Mouse (Mus musculus): ENCODE data around the gene Foxn3. TPM values are rescaled to one million over a fixed set of nuclear protein-coding genes. Genes with fewer than 3 reads are reported as not detected.

The Foxn3 gene
- polyA plus RNA-seq, 1 experiment from 2014 or later, result 23.5 TPM

DNA sequence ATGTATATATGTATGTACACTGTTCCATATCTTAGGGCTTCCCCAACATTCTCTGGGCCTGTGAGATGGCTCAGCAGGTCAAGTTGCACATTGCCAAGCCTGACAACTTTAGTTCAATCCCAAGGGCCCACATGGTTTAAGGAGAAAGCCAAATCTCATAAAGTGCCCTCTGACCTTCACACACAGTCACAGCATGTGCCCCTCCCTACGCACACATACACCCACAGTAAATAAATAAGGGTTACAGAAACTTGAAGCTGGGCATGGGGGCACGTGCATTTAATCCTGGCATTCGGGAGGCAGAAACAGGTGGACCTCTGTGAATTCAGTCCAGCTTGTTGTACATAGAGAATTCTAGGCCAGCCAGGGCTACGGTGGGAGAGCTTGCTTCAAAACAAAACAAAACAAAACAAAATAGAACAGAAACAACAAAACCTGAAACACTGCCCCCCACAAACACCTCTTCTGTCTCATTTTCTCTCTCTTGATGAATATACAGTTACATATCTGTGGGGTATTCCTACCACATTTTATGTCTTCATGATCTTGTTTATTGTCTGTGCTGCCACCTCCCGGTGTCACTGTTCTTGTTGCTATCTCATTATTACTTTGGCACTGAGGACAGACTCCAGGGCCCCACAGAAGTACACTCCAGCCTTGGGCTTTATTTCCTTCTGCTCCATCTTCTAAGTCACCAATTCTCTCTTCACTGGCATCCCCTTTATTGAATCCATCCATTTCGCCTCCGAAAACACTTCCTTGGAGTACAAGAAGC, 19.8 kb downstream of the Foxn3 start:
- Histone ChIP-seq H3K36me3 (ENCODE audit: control insufficient read depth, insufficient read depth) (no peaks in the 10 kb centered on the region), H3K27me3 (ENCODE audit: control insufficient read depth, insufficient read depth, low read depth, low read length) (no peaks in the 10 kb centered on the region), H3K27ac (ENCODE audit: low read length) (no peak overlapping the region), H3K9ac (ENCODE audit: low read depth, low read length) (no peak overlapping the region), H3K9me3 (replicated peaks; ENCODE audit: control insufficient read depth, low read length) (no peaks in the 10 kb centered on the region), H3K4me2 (ENCODE audit: low read depth, low read length) (no peak overlapping the region), H3K4me3 (ENCODE audit: low read depth, low read length) (no peak overlapping the region), H3K4me1 (ENCODE audit: control insufficient read depth, low read depth, low read length) (no peaks in the 10 kb centered on the region; the same call in 1 of the 2 replicates)
- WGBS (ENCODE audit: insufficient replicate concordance), result 67% methylated on average over 7 of the region's 7 CpGs
- ATAC-seq (ENCODE audit: low read depth), result no peak

DNA sequence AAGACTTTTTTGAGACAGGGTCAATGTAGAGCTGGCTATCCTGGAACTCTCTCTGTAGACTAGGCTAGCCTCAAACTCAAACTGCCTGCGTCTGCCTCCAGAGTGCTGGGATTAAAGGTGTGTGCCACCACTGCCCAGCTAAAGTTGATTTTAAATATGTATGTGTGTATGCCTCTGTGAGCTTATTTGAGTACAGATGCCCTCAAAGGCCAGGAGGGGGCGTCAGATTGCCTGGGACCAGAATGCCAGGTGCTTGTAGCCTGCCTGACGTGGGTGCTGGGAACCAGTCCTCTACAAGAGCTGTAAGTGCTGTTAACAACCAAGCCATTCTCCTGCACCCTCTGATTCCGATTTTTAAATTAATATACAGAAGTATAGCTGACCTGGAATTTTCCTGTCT, 23.2 kb downstream of the Foxn3 start:
- ATAC-seq (ENCODE audit: low read depth), result no peak
- H3K9me3 ChIP-seq (replicated peaks; ENCODE audit: control insufficient read depth, low read length), result no peaks in the 10 kb centered on the region; the same call in 1 of the 2 replicates
- no peaks in the 10 kb centered on the region for H3K36me3 ChIP-seq (ENCODE audit: control insufficient read depth, insufficient read depth)
- H3K4me2 ChIP-seq (ENCODE audit: low read depth, low read length), result no peak overlapping the region
- H3K4me1 ChIP-seq (ENCODE audit: control insufficient read depth, low read depth, low read length), result no peaks in the 10 kb centered on the region; the same call in 1 of the 2 replicates
- no peaks in the 10 kb centered on the region for H3K27me3 ChIP-seq (ENCODE audit: control insufficient read depth, insufficient read depth, low read depth, low read length)
- no peak overlapping the region for H3K9ac ChIP-seq (ENCODE audit: low read depth, low read length)
- no peak overlapping the region for H3K27ac ChIP-seq (ENCODE audit: low read length)
- H3K4me3 ChIP-seq (ENCODE audit: low read depth, low read length), result no peak overlapping the region
- WGBS (ENCODE audit: insufficient replicate concordance), result 69% methylated on average over 4 of the region's 4 CpGs

DNA sequence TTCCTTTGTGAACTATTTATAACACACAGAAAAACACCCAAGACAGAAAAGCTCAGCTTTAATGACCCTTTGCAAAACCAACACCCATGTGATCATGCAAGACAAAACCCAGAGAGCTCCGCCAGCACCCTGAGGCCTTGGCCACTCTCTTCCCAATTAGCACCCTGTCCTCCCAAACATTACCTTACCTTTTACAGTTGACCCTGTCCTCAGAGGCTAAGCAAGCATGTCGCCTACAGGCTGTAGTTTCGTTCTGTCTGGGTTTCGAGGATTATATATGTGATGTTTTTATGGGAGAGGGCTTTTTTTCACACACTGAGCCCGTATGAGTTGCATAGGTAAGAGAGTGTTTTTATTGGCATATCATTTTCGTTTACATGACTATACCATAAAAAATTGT, 26.1 kb downstream of the Foxn3 start:
- Histone ChIP-seq H3K27ac (ENCODE audit: low read length) (no peak overlapping the region), H3K4me2 (ENCODE audit: low read depth, low read length) (no peak overlapping the region), H3K4me1 (ENCODE audit: control insufficient read depth, low read depth, low read length) (no peaks in the 10 kb centered on the region), H3K9me3 (replicated peaks; ENCODE audit: control insufficient read depth, low read length) (no peaks in the 10 kb centered on the region; the same call in 1 of the 2 replicates), H3K27me3 (ENCODE audit: control insufficient read depth, insufficient read depth, low read depth, low read length) (no peaks in the 10 kb centered on the region), H3K36me3 (ENCODE audit: control insufficient read depth, insufficient read depth) (no peaks in the 10 kb centered on the region), H3K9ac (ENCODE audit: low read depth, low read length) (no peak overlapping the region), H3K4me3 (ENCODE audit: low read depth, low read length) (no peak overlapping the region)
- WGBS (ENCODE audit: insufficient replicate concordance), result 73% methylated on average over 6 of the region's 6 CpGs
- ATAC-seq (ENCODE audit: low read depth), result no peak

DNA sequence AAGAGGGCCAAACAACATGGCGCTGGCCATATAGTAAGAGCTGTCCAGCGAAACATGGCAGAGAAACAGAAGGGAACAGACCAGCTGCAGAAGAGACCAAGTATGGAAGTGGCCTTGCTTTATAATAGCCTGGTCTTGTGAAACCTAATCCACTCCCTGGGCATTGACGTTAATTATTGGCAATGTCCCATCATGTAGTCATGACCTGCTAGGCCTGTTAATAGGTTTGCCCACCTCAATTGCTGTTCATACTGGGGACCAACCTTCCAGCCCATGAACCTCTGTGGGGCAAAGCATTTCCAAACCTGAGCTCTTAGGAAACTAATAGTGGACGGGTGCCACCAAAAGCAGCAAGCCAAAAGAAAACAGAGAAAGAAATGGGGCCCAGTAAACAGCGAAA, 27.0 kb downstream of the Foxn3 start:
- H3K4me2 ChIP-seq (ENCODE audit: low read depth, low read length), result no peak overlapping the region
- no peaks in the 10 kb centered on the region for H3K27me3 ChIP-seq (ENCODE audit: control insufficient read depth, insufficient read depth, low read depth, low read length)
- no peak for ATAC-seq (ENCODE audit: low read depth)
- no peak overlapping the region for H3K9ac ChIP-seq (ENCODE audit: low read depth, low read length)
- no peak overlapping the region for H3K4me3 ChIP-seq (ENCODE audit: low read depth, low read length)
- H3K36me3 ChIP-seq (ENCODE audit: control insufficient read depth, insufficient read depth), result no peaks in the 10 kb centered on the region
- no peaks in the 10 kb centered on the region for H3K4me1 ChIP-seq (ENCODE audit: control insufficient read depth, low read depth, low read length)
- 85% methylated on average over 5 of the region's 5 CpGs for WGBS (ENCODE audit: insufficient replicate concordance)
- no peak overlapping the region for H3K27ac ChIP-seq (ENCODE audit: low read length)
- no peaks in the 10 kb centered on the region; the same call in 1 of the 2 replicates for H3K9me3 ChIP-seq (replicated peaks; ENCODE audit: control insufficient read depth, low read length)

DNA sequence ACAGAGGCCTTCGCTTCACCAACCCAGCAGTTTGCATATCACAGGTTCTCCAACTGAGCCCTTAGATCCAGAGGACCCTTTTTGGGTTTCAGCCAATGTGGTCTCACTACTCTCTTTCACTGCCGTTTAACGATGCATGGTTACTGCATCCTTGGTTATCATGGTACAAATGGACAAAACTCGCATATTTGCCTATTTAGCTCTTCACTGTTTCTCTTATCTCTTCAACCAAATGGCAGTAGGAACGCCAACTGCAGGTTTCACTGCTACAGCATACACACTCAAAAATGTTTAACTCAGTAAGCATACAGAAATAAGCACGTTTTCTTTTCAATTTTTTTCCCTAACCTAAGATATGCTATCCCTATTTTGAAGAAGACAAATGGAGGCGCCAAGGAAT, 31.0 kb downstream of the Foxn3 start:
- Histone ChIP-seq H3K36me3 (ENCODE audit: control insufficient read depth, insufficient read depth) (no peaks in the 10 kb centered on the region), H3K4me2 (ENCODE audit: low read depth, low read length) (no peak overlapping the region), H3K4me1 (ENCODE audit: control insufficient read depth, low read depth, low read length) (no peaks in the 10 kb centered on the region), H3K9me3 (replicated peaks; ENCODE audit: control insufficient read depth, low read length) (no peaks in the 10 kb centered on the region; the same call in 1 of the 2 replicates), H3K27me3 (ENCODE audit: control insufficient read depth, insufficient read depth, low read depth, low read length) (no peaks in the 10 kb centered on the region), H3K4me3 (ENCODE audit: low read depth, low read length) (no peak overlapping the region), H3K27ac (ENCODE audit: low read length) (no peak overlapping the region), H3K9ac (ENCODE audit: low read depth, low read length) (no peak overlapping the region)
- 36% methylated on average over 7 of the region's 7 CpGs for WGBS (ENCODE audit: insufficient replicate concordance)
- no peak for ATAC-seq (ENCODE audit: low read depth)

DNA sequence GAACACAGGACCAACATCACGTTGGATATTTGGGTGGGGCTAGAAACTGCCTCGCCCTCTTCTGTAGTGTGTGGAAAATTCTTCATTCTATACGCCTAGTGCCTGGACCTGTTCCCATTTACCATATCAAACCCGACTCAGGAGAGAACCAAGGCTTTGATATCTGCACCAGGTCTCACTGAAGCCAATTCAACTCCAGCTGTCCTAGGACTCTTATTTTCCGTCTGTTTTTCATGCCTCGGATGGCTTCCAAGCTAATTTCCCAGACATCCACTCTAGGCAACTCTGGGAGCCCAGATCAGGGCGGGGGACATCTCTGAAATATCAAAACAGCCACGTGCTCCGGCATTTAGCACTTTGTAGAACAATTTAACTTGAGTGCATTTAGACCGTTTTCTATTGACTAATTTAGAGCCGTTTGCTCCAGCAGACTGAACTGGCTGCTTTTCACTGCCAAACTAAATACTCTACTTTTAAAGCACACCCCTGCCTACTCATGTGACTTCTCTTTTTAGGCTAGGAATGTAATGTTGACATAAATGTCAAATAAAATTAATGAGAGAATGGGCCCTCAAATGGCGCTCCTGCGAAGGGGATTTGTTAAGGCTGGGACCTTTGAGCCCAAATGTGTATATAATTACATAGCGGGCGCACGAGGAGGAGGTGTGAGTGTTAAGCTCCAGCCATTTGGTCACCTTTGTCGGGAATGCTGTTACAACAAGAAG, 33.5 kb downstream of the Foxn3 start:
- ATAC-seq (ENCODE audit: low read depth), result no peak
- H3K27ac ChIP-seq (ENCODE audit: low read length), result no peak overlapping the region
- H3K4me2 ChIP-seq (ENCODE audit: low read depth, low read length), result no peak overlapping the region
- H3K4me3 ChIP-seq (ENCODE audit: low read depth, low read length), result no peak overlapping the region
- H3K9ac ChIP-seq (ENCODE audit: low read depth, low read length), result no peak overlapping the region
- no peaks in the 10 kb centered on the region for H3K9me3 ChIP-seq (replicated peaks; ENCODE audit: control insufficient read depth, low read length)
- H3K4me1 ChIP-seq (ENCODE audit: control insufficient read depth, low read depth, low read length), result no peaks in the 10 kb centered on the region; the same call in 1 of the 2 replicates
- no peaks in the 10 kb centered on the region for H3K36me3 ChIP-seq (ENCODE audit: control insufficient read depth, insufficient read depth)
- H3K27me3 ChIP-seq (ENCODE audit: control insufficient read depth, insufficient read depth, low read depth, low read length), result no peaks in the 10 kb centered on the region
- 64% methylated on average over 17 of the region's 17 CpGs for WGBS (ENCODE audit: insufficient replicate concordance)

DNA sequence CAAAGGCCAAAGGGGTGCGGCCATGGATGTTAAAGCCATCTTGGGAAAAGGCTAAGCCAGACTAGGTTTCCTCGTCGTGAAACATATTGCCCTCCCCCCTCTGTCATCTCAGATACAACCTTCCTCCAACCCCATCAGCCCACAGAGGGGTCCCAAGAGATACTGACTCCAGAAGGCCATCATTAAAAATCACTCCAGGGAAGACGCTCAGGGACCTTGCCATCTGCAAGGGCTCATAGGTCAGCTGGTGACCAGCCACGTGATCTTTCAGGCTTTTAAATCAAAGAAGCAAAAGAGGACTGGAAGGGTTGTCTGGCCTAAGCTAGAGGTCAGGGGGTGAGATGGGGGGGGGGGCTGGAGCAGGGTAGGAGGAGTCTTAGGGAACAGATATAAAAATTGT, 34.4 kb downstream of the Foxn3 start:
- Histone ChIP-seq H3K9me3 (replicated peaks; ENCODE audit: control insufficient read depth, low read length) (no peaks in the 10 kb centered on the region), H3K27me3 (ENCODE audit: control insufficient read depth, insufficient read depth, low read depth, low read length) (no peaks in the 10 kb centered on the region), H3K36me3 (ENCODE audit: control insufficient read depth, insufficient read depth) (no peaks in the 10 kb centered on the region), H3K9ac (ENCODE audit: low read depth, low read length) (no peak overlapping the region), H3K27ac (ENCODE audit: low read length) (no peak overlapping the region), H3K4me1 (ENCODE audit: control insufficient read depth, low read depth, low read length) (no peaks in the 10 kb centered on the region; the same call in 1 of the 2 replicates), H3K4me2 (ENCODE audit: low read depth, low read length) (no peak overlapping the region), H3K4me3 (ENCODE audit: low read depth, low read length) (no peak overlapping the region)
- no peak for ATAC-seq (ENCODE audit: low read depth)
- 67% methylated on average over 5 of the region's 5 CpGs for WGBS (ENCODE audit: insufficient replicate concordance)

DNA sequence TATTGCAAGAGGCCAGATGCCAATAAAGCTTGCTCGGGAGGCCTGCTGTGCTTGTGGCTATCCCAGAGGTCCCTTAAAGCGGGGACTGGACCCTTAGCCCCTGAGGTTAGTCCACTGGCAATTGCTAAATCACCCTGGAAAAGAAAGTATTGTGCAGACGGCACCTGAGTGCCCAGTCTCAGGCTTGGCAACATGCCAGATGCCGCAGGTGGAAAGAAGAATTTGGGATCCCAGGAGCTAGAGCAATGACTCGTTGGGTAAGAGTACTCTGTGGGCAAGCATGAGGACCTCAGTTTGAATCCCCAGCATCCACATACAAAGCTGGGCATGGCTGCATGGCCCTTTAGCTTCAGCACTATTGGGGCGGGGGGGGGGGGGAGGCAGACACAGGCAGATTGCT, 35.9 kb downstream of the Foxn3 start:
- H3K4me2 ChIP-seq (ENCODE audit: low read depth, low read length), result no peak overlapping the region
- no peak for ATAC-seq (ENCODE audit: low read depth)
- no peak overlapping the region for H3K9ac ChIP-seq (ENCODE audit: low read depth, low read length)
- no peaks in the 10 kb centered on the region for H3K36me3 ChIP-seq (ENCODE audit: control insufficient read depth, insufficient read depth)
- H3K27me3 ChIP-seq (ENCODE audit: control insufficient read depth, insufficient read depth, low read depth, low read length), result no peaks in the 10 kb centered on the region
- H3K4me1 ChIP-seq (ENCODE audit: control insufficient read depth, low read depth, low read length), result no peaks in the 10 kb centered on the region; the same call in 1 of the 2 replicates
- no peaks in the 10 kb centered on the region for H3K9me3 ChIP-seq (replicated peaks; ENCODE audit: control insufficient read depth, low read length)
- 70% methylated on average over 5 of the region's 6 CpGs for WGBS (ENCODE audit: insufficient replicate concordance)
- H3K4me3 ChIP-seq (ENCODE audit: low read depth, low read length), result no peak overlapping the region
- H3K27ac ChIP-seq (ENCODE audit: low read length), result no peak overlapping the region

DNA sequence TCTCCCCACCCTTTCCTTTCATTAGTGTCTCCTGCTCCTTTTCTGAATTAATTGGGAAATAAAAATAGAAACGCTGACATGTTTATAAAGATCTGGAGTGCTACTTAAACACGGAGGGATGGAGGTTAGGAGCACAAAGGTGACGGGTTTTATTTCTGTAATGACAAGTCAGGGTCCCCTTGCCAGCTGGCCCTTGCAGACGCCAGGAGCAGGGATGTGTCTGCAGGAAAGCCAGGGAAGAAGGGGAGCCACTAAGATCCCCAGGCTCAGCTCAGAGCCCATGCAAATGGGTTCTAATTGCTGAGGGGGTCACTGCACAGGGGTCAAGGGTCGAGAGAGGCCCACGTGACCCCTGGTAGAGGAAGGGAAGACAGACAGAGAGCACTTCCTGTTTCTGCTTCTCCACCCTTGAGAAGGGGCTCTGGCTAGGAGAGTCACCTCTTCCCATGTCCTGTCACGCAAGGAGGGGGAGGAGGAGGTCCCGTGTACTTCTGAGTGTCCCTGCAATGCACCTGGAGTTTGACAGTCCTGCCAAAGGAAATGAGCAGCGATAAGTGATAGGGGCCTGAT, 36.7 kb downstream of the Foxn3 start:
- no peak overlapping the region for H3K4me2 ChIP-seq (ENCODE audit: low read depth, low read length)
- no peak overlapping the region for H3K27ac ChIP-seq (ENCODE audit: low read length)
- H3K4me3 ChIP-seq (ENCODE audit: low read depth, low read length), result no peak overlapping the region
- H3K36me3 ChIP-seq (ENCODE audit: control insufficient read depth, insufficient read depth), result no peaks in the 10 kb centered on the region
- no peaks in the 10 kb centered on the region for H3K9me3 ChIP-seq (replicated peaks; ENCODE audit: control insufficient read depth, low read length)
- WGBS (ENCODE audit: insufficient replicate concordance), result 50% methylated on average over 9 of the region's 9 CpGs
- H3K4me1 ChIP-seq (ENCODE audit: control insufficient read depth, low read depth, low read length), result no peaks in the 10 kb centered on the region; the same call in 1 of the 2 replicates
- H3K27me3 ChIP-seq (ENCODE audit: control insufficient read depth, insufficient read depth, low read depth, low read length), result no peaks in the 10 kb centered on the region
- ATAC-seq (ENCODE audit: low read depth), result no peak
- no peak overlapping the region for H3K9ac ChIP-seq (ENCODE audit: low read depth, low read length)
